Mouse (Mus musculus): ENCODE measurements around the gene Specc1l.

- TF ChIP-seq POLR2A (IDR thresholded peaks at IDR 0.05; ENCODE audit: control insufficient read depth, extremely low read depth, insufficient read depth, low read length, poor library complexity), result no peak
- TF ChIP-seq CTCF (IDR thresholded peaks at IDR 0.05; ENCODE audit: borderline replicate concordance, control insufficient read depth, extremely low read depth, insufficient read depth, low read length, poor library complexity), result no peak
Observed at GRCm38 (mm10) chr10:75318206-75318605, 106.3 kb downstream of the Specc1l start.
